10 mouse cellular contexts compared by ENCODE assay signal in genomic region chr7:4513829-4514712, GRCm38 (mm10). TPM values are rescaled to one million over a fixed set of nuclear protein-coding genes. Genes with fewer than 3 reads are reported as not detected.
DNase-seq lines count a peak whose midpoint lies in the region; ATAC-seq lines count a peak whose summit lies in the region.
"Had no signal": no experiment of that assay in that cellular context is flagged by ENCODE, and none has a peak within 500 bp of the region (broad histone marks: within the 10 kb centered on the region; RNA-seq: fewer than 3 reads in every experiment).

No protein-coding gene starts in this region.

- H3K9me3 ChIP-seq in midbrain, embryonic 10.5 days (replicated peaks) = no peaks in the 10 kb centered on the region
- no peaks in the 10 kb centered on the region for H3K9me3 ChIP-seq in midbrain, embryonic 15.5 days
- no peaks in the 10 kb centered on the region for H3K9me3 ChIP-seq in embryonic facial prominence, embryonic 15.5 days (replicated peaks)
- no peaks in the 10 kb centered on the region for H3K9me3 ChIP-seq in limb, embryonic 15.5 days
- H3K9me3 ChIP-seq: liver, embryonic 13.5 days had no signal

- ATAC-seq in midbrain, embryonic 15.5 days (replicated peaks) = no peak
- ATAC-seq in embryonic facial prominence, embryonic 15.5 days (ENCODE audit: insufficient number of reproducible peaks, low FRiP score, low TSS enrichment, low read depth) = 0 out of 2 replicates have a peak, but pooled peaks have one; percentile 27
- peak; percentile 31; the same call in 1 of the 2 replicates for ATAC-seq in limb, embryonic 15.5 days (ENCODE audit: insufficient number of reproducible peaks, low FRiP score, low TSS enrichment, low read depth)

- H3K27ac ChIP-seq in midbrain, embryonic 10.5 days (replicated peaks) = peak overlapping the region; percentile 76
- H3K27ac ChIP-seq in midbrain, embryonic 15.5 days = no peak overlapping the region
- H3K27ac ChIP-seq in embryonic facial prominence, embryonic 15.5 days (replicated peaks) = peak overlapping the region; percentile 61
- H3K27ac ChIP-seq in limb, embryonic 15.5 days = peak overlapping the region; percentile 48
- H3K27ac ChIP-seq: layer of hippocampus, adult 2 months; liver, embryonic 13.5 days had no signal

- no peak overlapping the region for H3K4me3 ChIP-seq in midbrain, embryonic 10.5 days
- H3K4me3 ChIP-seq in midbrain, embryonic 15.5 days = no peak overlapping the region
- H3K4me3 ChIP-seq in embryonic facial prominence, embryonic 15.5 days (replicated peaks) = peak overlapping the region; percentile 21
- peak overlapping the region; percentile 6; the same call in 1 of the 2 replicates for H3K4me3 ChIP-seq in limb, embryonic 15.5 days
- H3K4me3 ChIP-seq: layer of hippocampus, adult 2 months; liver, embryonic 13.5 days had no signal

- peaks cover 45% of the 10 kb centered on the region for H3K4me1 ChIP-seq in midbrain, embryonic 10.5 days
- H3K4me1 ChIP-seq in midbrain, embryonic 15.5 days = 0 out of 2 replicates have a peak, but pooled peaks cover 4% of the 10 kb centered on the region
- peaks cover 18% of the 10 kb centered on the region for H3K4me1 ChIP-seq in embryonic facial prominence, embryonic 15.5 days
- H3K4me1 ChIP-seq in limb, embryonic 15.5 days = peaks cover 17% of the 10 kb centered on the region

- no peak overlapping the region for H3K4me2 ChIP-seq in midbrain, embryonic 15.5 days
- peak overlapping the region; percentile 8; the same call in 1 of the 2 replicates for H3K4me2 ChIP-seq in embryonic facial prominence, embryonic 15.5 days (replicated peaks)
- H3K4me2 ChIP-seq in limb, embryonic 15.5 days = peak overlapping the region; percentile 10; the same call in 1 of the 2 replicates
- H3K4me2 ChIP-seq: liver, embryonic 13.5 days had no signal

- peaks cover 8% of the 10 kb centered on the region; the same call in 1 of the 2 replicates for H3K27me3 ChIP-seq in midbrain, embryonic 10.5 days (ENCODE audit: low read depth, poor library complexity, severe bottlenecking)
- no peaks in the 10 kb centered on the region for H3K27me3 ChIP-seq in midbrain, embryonic 15.5 days (replicated peaks)
- no peaks in the 10 kb centered on the region for H3K27me3 ChIP-seq in embryonic facial prominence, embryonic 15.5 days
- H3K27me3 ChIP-seq in limb, embryonic 15.5 days = no peaks in the 10 kb centered on the region
- H3K27me3 ChIP-seq: liver, embryonic 13.5 days had no signal

- DNase-seq in heart, adult 11 months = peak; percentile 93
- no peak for DNase-seq in heart, adult 8-10 months (ENCODE audit: low spot score)
- no peak for DNase-seq in midbrain, embryonic 10.5 days (ENCODE audit: low spot score)
- DNase-seq in left cerebral cortex, adult 8-10 months (ENCODE audit: low spot score in 2 of 2) = no peak
- DNase-seq in layer of hippocampus, adult 9-11 months = no peak

- H3K36me3 ChIP-seq in midbrain, embryonic 10.5 days = no peaks in the 10 kb centered on the region
- no peaks in the 10 kb centered on the region for H3K36me3 ChIP-seq in midbrain, embryonic 15.5 days (replicated peaks)
- H3K36me3 ChIP-seq in embryonic facial prominence, embryonic 15.5 days = no peaks in the 10 kb centered on the region
- H3K36me3 ChIP-seq in limb, embryonic 15.5 days = no peaks in the 10 kb centered on the region
- H3K36me3 ChIP-seq: liver, embryonic 13.5 days had no signal

- WGBS in midbrain, embryonic 10.5 days = 43% methylated on average over 6 of the region's 6 CpGs
- 46% methylated on average over 6 of the region's 6 CpGs for WGBS in midbrain, embryonic 15.5 days
- 43% methylated on average over 6 of the region's 6 CpGs for WGBS in embryonic facial prominence, embryonic 15.5 days
- 50% methylated on average over 6 of the region's 6 CpGs for WGBS in limb, embryonic 15.5 days

- no peak overlapping the region for H3K9ac ChIP-seq in midbrain, embryonic 15.5 days
- H3K9ac ChIP-seq in embryonic facial prominence, embryonic 15.5 days = no peak overlapping the region
- H3K9ac ChIP-seq in limb, embryonic 15.5 days = no peak overlapping the region
- H3K9ac ChIP-seq: liver, embryonic 13.5 days had no signal

RNA-seq across cellular contexts. Expression of gene Tnnt1, which starts 2.1 kb away (rescaled TPM):
- total RNA-seq in heart, adult 8-10 months (2022) = 10 to 100 TPM; 12.4 to 22.1 (median 19.0) TPM
- 4.7 and 6.0 TPM in 2 replicates for polyA plus RNA-seq in midbrain, embryonic 10.5 days (2016; fragmentation: Nextera tagmentation; extraction: Ambion mirVana)
- 4.1 and 4.3 TPM in 2 replicates for polyA plus RNA-seq in midbrain, embryonic 15.5 days (2015; fragmentation: Nextera tagmentation; extraction: Ambion mirVana)
- polyA plus RNA-seq in embryonic facial prominence, embryonic 15.5 days (2015; fragmentation: Nextera tagmentation; extraction: Ambion mirVana) = 290 and 382 TPM in 2 replicates
- polyA plus RNA-seq in limb, embryonic 15.5 days (2015; fragmentation: Nextera tagmentation; extraction: Ambion mirVana) = 229 and 541 TPM in 2 replicates
- 10 to 100 TPM in 1 of 4 experiments, 1 to 10 TPM in 3; 7.5 to 10.9 (median 8.2) TPM for total RNA-seq in left cerebral cortex, adult 8-10 months (2022)

RNA-seq across cellular contexts. Expression of gene Tnni3, which starts 10.0 kb away (rescaled TPM):
- total RNA-seq in heart, adult 8-10 months (2022) = over 10,000 TPM in 3 of 4 experiments, 1,000 to 10,000 TPM in 1; 9,443 to 11,840 (median 11,050) TPM
- polyA plus RNA-seq in midbrain, embryonic 10.5 days (2016; fragmentation: Nextera tagmentation; extraction: Ambion mirVana) = 2.0 and 2.3 TPM in 2 replicates
- polyA plus RNA-seq in midbrain, embryonic 15.5 days (2015; fragmentation: Nextera tagmentation; extraction: Ambion mirVana) = 1.4 and 3.5 TPM in 2 replicates
- 5.1 and 5.9 TPM in 2 replicates for polyA plus RNA-seq in embryonic facial prominence, embryonic 15.5 days (2015; fragmentation: Nextera tagmentation; extraction: Ambion mirVana)
- 4.7 and 5.2 TPM in 2 replicates for polyA plus RNA-seq in limb, embryonic 15.5 days (2015; fragmentation: Nextera tagmentation; extraction: Ambion mirVana)
- total RNA-seq in left cerebral cortex, adult 8-10 months (2022) = 1 to 10 TPM; 1.9 to 4.5 (median 4.1) TPM

RNA-seq across cellular contexts. Expression of gene Ppp1r12c, which starts 12.6 kb away (rescaled TPM):
- 10 to 100 TPM; 55.6 to 74.8 (median 61.6) TPM for total RNA-seq in heart, adult 8-10 months (2022)
- polyA plus RNA-seq in midbrain, embryonic 10.5 days (2016; fragmentation: Nextera tagmentation; extraction: Ambion mirVana) = 33.5 and 40.4 TPM in 2 replicates
- polyA plus RNA-seq in midbrain, embryonic 15.5 days (2015; fragmentation: Nextera tagmentation; extraction: Ambion mirVana) = 50.3 and 51.3 TPM in 2 replicates
- polyA plus RNA-seq in embryonic facial prominence, embryonic 15.5 days (2015; fragmentation: Nextera tagmentation; extraction: Ambion mirVana) = 52.5 and 57.2 TPM in 2 replicates
- polyA plus RNA-seq in limb, embryonic 15.5 days (2015; fragmentation: Nextera tagmentation; extraction: Ambion mirVana) = 35.9 and 46.8 TPM in 2 replicates
- 100 to 1,000 TPM; 142 to 158 (median 151) TPM for total RNA-seq in left cerebral cortex, adult 8-10 months (2022)

RNA-seq across cellular contexts. Expression of gene Dnaaf3, which starts 18.2 kb away (rescaled TPM):
- 1 to 10 TPM; 2.3 to 3.0 (median 2.6) TPM for total RNA-seq in heart, adult 8-10 months (2022)
- 1.8 and 2.2 TPM in 2 replicates for polyA plus RNA-seq in midbrain, embryonic 10.5 days (2016; fragmentation: Nextera tagmentation; extraction: Ambion mirVana)
- 2.3 and 2.8 TPM in 2 replicates for polyA plus RNA-seq in midbrain, embryonic 15.5 days (2015; fragmentation: Nextera tagmentation; extraction: Ambion mirVana)
- 4.4 and 7.8 TPM in 2 replicates for polyA plus RNA-seq in embryonic facial prominence, embryonic 15.5 days (2015; fragmentation: Nextera tagmentation; extraction: Ambion mirVana)
- 1.8 and 3.0 TPM in 2 replicates for polyA plus RNA-seq in limb, embryonic 15.5 days (2015; fragmentation: Nextera tagmentation; extraction: Ambion mirVana)
- under 1 TPM; 0.22 to 0.79 (median 0.30) TPM for total RNA-seq in left cerebral cortex, adult 8-10 months (2022)

RNA-seq across cellular contexts. Expression of gene Syt5, which starts 33.3 kb away (rescaled TPM):
- total RNA-seq in heart, adult 8-10 months (2022) = 1 to 10 TPM in 1 of 4 experiments, under 1 TPM in 3; 0.50 to 1.0 (median 0.83) TPM
- 5.0 and 9.8 TPM in 2 replicates for polyA plus RNA-seq in midbrain, embryonic 10.5 days (2016; fragmentation: Nextera tagmentation; extraction: Ambion mirVana)
- polyA plus RNA-seq in midbrain, embryonic 15.5 days (2015; fragmentation: Nextera tagmentation; extraction: Ambion mirVana) = 155 and 162 TPM in 2 replicates
- 9.1 and 10.7 TPM in 2 replicates for polyA plus RNA-seq in embryonic facial prominence, embryonic 15.5 days (2015; fragmentation: Nextera tagmentation; extraction: Ambion mirVana)
- 3.8 and 4.7 TPM in 2 replicates for polyA plus RNA-seq in limb, embryonic 15.5 days (2015; fragmentation: Nextera tagmentation; extraction: Ambion mirVana)
- 100 to 1,000 TPM; 251 to 286 (median 266) TPM for total RNA-seq in left cerebral cortex, adult 8-10 months (2022)

Comparison
In these comparisons a context has a peak if more than half of its experiments do, and no peak if none do; other contexts are left out.
1. H3K4me3 ChIP-seq: peak in embryonic facial prominence, embryonic 15.5 days (single experiment) and limb, embryonic 15.5 days (single experiment); none in midbrain, embryonic 10.5 days (single experiment) and midbrain, embryonic 15.5 days (single experiment).
2. RNA of gene Tnnt1, which starts 2.1 kb away (polyA plus RNA-seq): 290 to 382 TPM in embryonic facial prominence, embryonic 15.5 days and 229 to 541 TPM in limb, embryonic 15.5 days; 4.7 to 6.0 TPM in midbrain, embryonic 10.5 days and 4.1 to 4.3 TPM in midbrain, embryonic 15.5 days; every median in the first group is over 10 times any median in the second.